Comparison of ENCODE assay signal across 17 mouse cellular contexts in genomic region chr14:22240315-22240714, GRCm38 (mm10).
DNase-seq lines count a peak whose midpoint lies in the region; ATAC-seq and TF ChIP-seq lines count a peak whose summit lies in the region.
"Had no signal": no experiment of that assay in that cellular context is flagged by ENCODE, and none has a peak within 500 bp of the region (broad histone marks: within the 10 kb centered on the region; RNA-seq: fewer than 3 reads in every experiment).

No protein-coding gene starts in this region.

- no peaks in the 10 kb centered on the region for H3K27me3 ChIP-seq in hindbrain, embryonic 12.5 days
- no peaks in the 10 kb centered on the region for H3K27me3 ChIP-seq in hindbrain, embryonic 10.5 days (ENCODE audit: insufficient read depth, poor library complexity, severe bottlenecking)
- no peaks in the 10 kb centered on the region for H3K27me3 ChIP-seq in midbrain, embryonic 10.5 days (ENCODE audit: low read depth, poor library complexity, severe bottlenecking)
- no peaks in the 10 kb centered on the region for H3K27me3 ChIP-seq in midbrain, postnatal 0 days (ENCODE audit: insufficient read depth, low read length)
- no peaks in the 10 kb centered on the region for H3K27me3 ChIP-seq in midbrain, embryonic 13.5 days
- H3K27me3 ChIP-seq: embryonic facial prominence, embryonic 15.5 days; heart, embryonic 13.5 days; liver, embryonic 15.5 days had no signal

- H3K4me3 ChIP-seq in hindbrain, embryonic 12.5 days, result no peak overlapping the region
- no peak overlapping the region for H3K4me3 ChIP-seq in hindbrain, embryonic 10.5 days
- H3K4me3 ChIP-seq in midbrain, embryonic 10.5 days, result no peak overlapping the region
- H3K4me3 ChIP-seq in midbrain, postnatal 0 days (ENCODE audit: low read depth, low read length), result no peak overlapping the region
- H3K4me3 ChIP-seq in midbrain, embryonic 13.5 days (replicated peaks), result no peak overlapping the region
- H3K4me3 ChIP-seq in left cerebral cortex, adult 2 months, result no peak overlapping the region
- H3K4me3 ChIP-seq: embryonic facial prominence, embryonic 15.5 days; forebrain, embryonic 10.5 days; heart, embryonic 13.5 days; liver, embryonic 15.5 days had no signal

- H3K4me2 ChIP-seq in hindbrain, embryonic 12.5 days (replicated peaks), result no peak overlapping the region
- no peak overlapping the region for H3K4me2 ChIP-seq in midbrain, postnatal 0 days (ENCODE audit: low read depth, low read length, poor library complexity, severe bottlenecking)
- no peak overlapping the region for H3K4me2 ChIP-seq in midbrain, embryonic 13.5 days (replicated peaks)
- H3K4me2 ChIP-seq: embryonic facial prominence, embryonic 15.5 days; heart, embryonic 13.5 days; liver, embryonic 15.5 days had no signal

- H3K9me3 ChIP-seq in hindbrain, embryonic 12.5 days (replicated peaks), result no peaks in the 10 kb centered on the region
- H3K9me3 ChIP-seq in hindbrain, embryonic 10.5 days, result no peaks in the 10 kb centered on the region
- H3K9me3 ChIP-seq in midbrain, embryonic 10.5 days (replicated peaks), result no peaks in the 10 kb centered on the region
- H3K9me3 ChIP-seq in midbrain, postnatal 0 days (ENCODE audit: low read length), result no peaks in the 10 kb centered on the region
- no peaks in the 10 kb centered on the region for H3K9me3 ChIP-seq in midbrain, embryonic 13.5 days
- H3K9me3 ChIP-seq: embryonic facial prominence, embryonic 15.5 days; forebrain, embryonic 10.5 days; heart, embryonic 13.5 days; liver, embryonic 15.5 days had no signal

- H3K36me3 ChIP-seq in hindbrain, embryonic 12.5 days, result no peaks in the 10 kb centered on the region
- H3K36me3 ChIP-seq in hindbrain, embryonic 10.5 days, result no peaks in the 10 kb centered on the region
- H3K36me3 ChIP-seq in midbrain, embryonic 10.5 days, result no peaks in the 10 kb centered on the region
- H3K36me3 ChIP-seq in midbrain, postnatal 0 days (ENCODE audit: insufficient read depth, low read length), result no peaks in the 10 kb centered on the region
- H3K36me3 ChIP-seq in midbrain, embryonic 13.5 days, result no peaks in the 10 kb centered on the region
- H3K36me3 ChIP-seq: embryonic facial prominence, embryonic 15.5 days; forebrain, embryonic 10.5 days; heart, embryonic 13.5 days; liver, embryonic 15.5 days had no signal

- no peak for DNase-seq in hindbrain, embryonic 10.5 days (ENCODE audit: low spot score)
- DNase-seq in midbrain, embryonic 10.5 days (ENCODE audit: low spot score), result peak; percentile 15
- DNase-seq in midbrain, postnatal 0 days (ENCODE audit: low spot score), result no peak
- no peak for DNase-seq in left cerebral cortex, adult 2 months (ENCODE audit: extremely low spot score in 1 of 2, low spot score in 2 of 2)
- DNase-seq in gastrocnemius, postnatal 36 days, result no peak
- DNase-seq: adrenal gland, postnatal 36 days; cerebellum, adult 8-10 months; heart, postnatal 36 days; thymus, adult 2 months had no signal

- H3K9ac ChIP-seq in hindbrain, embryonic 12.5 days, result no peak overlapping the region
- H3K9ac ChIP-seq in midbrain, postnatal 0 days (replicated peaks; ENCODE audit: low read length, poor library complexity, severe bottlenecking), result no peak overlapping the region
- H3K9ac ChIP-seq in midbrain, embryonic 13.5 days (replicated peaks), result no peak overlapping the region
- H3K9ac ChIP-seq: embryonic facial prominence, embryonic 15.5 days; heart, embryonic 13.5 days; liver, embryonic 15.5 days had no signal

- intact Hi-C loops in left cerebral cortex, adult 2 months (cut with DNase I), result no loop called here
- intact Hi-C loops in gastrocnemius, postnatal 36 days (cut with DNase I), result no loop called here

- peak; percentile 67; the same call in 1 of the 2 replicates for ATAC-seq in hindbrain, embryonic 12.5 days (ENCODE audit: low FRiP score)
- ATAC-seq in midbrain, postnatal 0 days (ENCODE audit: low FRiP score), result no peak
- ATAC-seq in midbrain, embryonic 13.5 days, result peak; percentile 63; the same call in 1 of the 2 replicates
- ATAC-seq: intestine, embryonic 16.5 days; lung, postnatal 0 days had no signal

- H3K27ac ChIP-seq in hindbrain, embryonic 12.5 days, result no peak overlapping the region; the same call in 1 of the 2 replicates
- H3K27ac ChIP-seq in hindbrain, embryonic 10.5 days, result no peak overlapping the region
- no peak overlapping the region for H3K27ac ChIP-seq in midbrain, embryonic 10.5 days (replicated peaks)
- H3K27ac ChIP-seq in midbrain, postnatal 0 days (ENCODE audit: low read depth, low read length), result no peak overlapping the region
- H3K27ac ChIP-seq in midbrain, embryonic 13.5 days, result no peak overlapping the region
- no peak overlapping the region for H3K27ac ChIP-seq in left cerebral cortex, adult 2 months
- H3K27ac ChIP-seq: embryonic facial prominence, embryonic 15.5 days; forebrain, embryonic 10.5 days; heart, embryonic 13.5 days; liver, embryonic 15.5 days had no signal

- 50% methylated on average over 3 of the region's 3 CpGs for WGBS in hindbrain, embryonic 12.5 days
- WGBS in hindbrain, embryonic 10.5 days, result 52% methylated on average over 3 of the region's 3 CpGs
- WGBS in midbrain, embryonic 10.5 days, result 52% methylated on average over 3 of the region's 3 CpGs
- WGBS in midbrain, postnatal 0 days, result 30% methylated on average over 3 of the region's 3 CpGs
- WGBS in midbrain, embryonic 13.5 days, result 28% methylated on average over 3 of the region's 3 CpGs

- no peak for TF ChIP-seq CTCF in midbrain, postnatal 0 days (IDR thresholded peaks at IDR 0.05)
- no peak for TF ChIP-seq CTCF in left cerebral cortex, adult 2 months (IDR thresholded peaks at IDR 0.05)

- no peaks in the 10 kb centered on the region; the same call in 1 of the 2 replicates for H3K4me1 ChIP-seq in hindbrain, embryonic 12.5 days
- H3K4me1 ChIP-seq in hindbrain, embryonic 10.5 days (replicated peaks), result peaks cover 8% of the 10 kb centered on the region
- H3K4me1 ChIP-seq in midbrain, embryonic 10.5 days, result peaks cover 28% of the 10 kb centered on the region
- no peaks in the 10 kb centered on the region for H3K4me1 ChIP-seq in midbrain, postnatal 0 days (ENCODE audit: insufficient read depth, low read length)
- H3K4me1 ChIP-seq in midbrain, embryonic 13.5 days (replicated peaks), result peaks cover 12% of the 10 kb centered on the region
- H3K4me1 ChIP-seq: embryonic facial prominence, embryonic 15.5 days; heart, embryonic 13.5 days; liver, embryonic 15.5 days had no signal
